Mouse (Mus musculus) ES-E14 (cell line): ENCODE measurements around the gene Rhoc.

Experiments used
- CHD2 ChIP-seq: IDR thresholded peaks from 2 replicates; pipeline ENCODE4 v1.6.1; 2014; ENCODE audit warnings: mild to moderate bottlenecking, low read depth, low read length, inconsistent platforms
- HCFC1 ChIP-seq: IDR thresholded peaks from 2 replicates; pipeline ENCODE4 v1.6.1; 2012; ENCODE audit warnings: low read length, inconsistent platforms, borderline replicate concordance; ENCODE audit not compliant: insufficient read depth
- MAFK ChIP-seq: IDR thresholded peaks from 2 replicates; pipeline ENCODE4 v1.6.1; 2014; ENCODE audit warnings: mild to moderate bottlenecking, low read depth, low read length, inconsistent platforms; ENCODE audit not compliant: insufficient read depth
- ZC3H11A ChIP-seq: IDR thresholded peaks from 2 replicates; pipeline ENCODE4 v1.6.1; 2012; ENCODE audit warnings: low read depth, mild to moderate bottlenecking, inconsistent platforms, low read length, borderline replicate concordance

DNA sequence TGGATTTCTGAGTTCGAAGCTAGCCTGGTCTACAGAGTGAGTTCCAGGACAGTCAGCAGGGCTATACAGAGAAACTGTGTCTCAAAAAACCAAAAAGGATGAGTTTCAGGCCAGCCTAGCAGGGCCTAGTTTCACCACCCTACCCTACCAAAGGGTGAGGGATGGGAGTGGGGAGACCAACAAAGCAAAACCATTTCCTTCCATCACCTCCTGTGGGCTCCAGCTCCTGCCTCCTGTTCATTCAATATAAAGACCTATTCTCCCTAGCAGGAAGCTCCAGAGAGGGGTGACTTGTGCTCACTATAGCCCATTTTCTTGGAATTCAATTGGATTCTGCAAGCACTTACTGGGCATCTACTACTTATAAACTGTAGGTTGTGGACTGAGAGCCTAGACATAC is 26.6 kb downstream of the Rhoc start:
- TF ChIP-seq HCFC1 = no peak
- no peak for TF ChIP-seq MAFK
- TF ChIP-seq ZC3H11A = no peak
- TF ChIP-seq CHD2 = no peak
